Mouse (Mus musculus): ENCODE data around the gene Zc3h4. TPM values are rescaled to one million over a fixed set of nuclear protein-coding genes. Genes with fewer than 3 reads are reported as not detected.
A peak's percentile ranks its signal among the peaks of the same experiment; 100 is the strongest.
"Not testable (repeated sequence)": the region's sequence is repeated elsewhere in the genome, so short reads cannot be mapped to it uniquely, and the experiment has no call there.

Zc3h4 gene
- polyA plus RNA-seq (2017; shearing (Covaris generic)) = 10 to 100 TPM; 14.0 to 16.1 TPM

DNA sequence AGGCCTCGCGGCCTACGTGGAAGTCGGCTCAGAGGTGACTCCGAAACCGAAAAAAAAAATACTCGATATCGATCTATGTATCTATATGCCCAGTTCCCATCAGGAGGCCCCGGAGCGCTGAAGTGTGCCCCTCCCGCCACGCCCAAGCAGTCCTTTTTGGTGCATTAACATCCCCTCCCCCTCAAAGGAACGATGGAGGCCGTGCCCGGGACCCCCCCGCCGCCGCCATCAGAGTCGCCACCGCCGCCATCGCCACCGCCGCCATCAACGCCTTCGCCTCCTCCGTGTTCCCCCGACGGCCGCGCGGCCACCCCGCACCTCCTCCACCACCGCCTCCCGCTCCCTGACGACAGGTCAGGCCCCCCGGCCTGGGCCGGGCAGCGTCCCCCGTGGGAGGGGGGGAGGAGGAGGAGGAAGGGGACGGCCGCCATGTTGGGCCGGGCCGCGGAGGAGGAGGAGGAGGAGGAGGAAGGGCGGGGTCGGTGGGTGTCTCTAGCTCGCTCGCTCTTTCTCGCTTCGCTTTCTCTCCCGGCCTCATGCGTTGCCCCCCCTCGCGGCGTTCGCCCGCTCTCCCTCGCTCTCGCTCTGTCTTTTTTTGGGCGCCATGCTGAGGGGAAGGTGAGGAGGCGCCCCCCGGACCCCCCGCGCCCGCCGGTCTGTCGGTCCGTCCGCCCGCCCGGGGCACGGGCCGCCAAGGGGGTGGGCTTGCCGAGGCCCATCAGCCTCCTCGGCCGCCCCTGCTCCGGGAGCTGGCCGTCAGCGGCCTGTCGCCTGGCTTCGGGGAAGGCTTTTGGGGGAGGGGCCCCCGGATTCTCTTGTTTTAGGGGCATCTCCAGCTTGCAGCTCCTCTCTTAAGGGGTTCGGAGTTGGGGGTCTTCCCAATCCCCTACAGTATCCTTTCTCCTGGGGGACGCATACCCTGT is at the start of gene Zc3h4:
Zc3h4 (plus strand) TSS at position 222 of the 923 bp plus-strand sequence.
- peak; percentile 14 for ATAC-seq

DNA sequence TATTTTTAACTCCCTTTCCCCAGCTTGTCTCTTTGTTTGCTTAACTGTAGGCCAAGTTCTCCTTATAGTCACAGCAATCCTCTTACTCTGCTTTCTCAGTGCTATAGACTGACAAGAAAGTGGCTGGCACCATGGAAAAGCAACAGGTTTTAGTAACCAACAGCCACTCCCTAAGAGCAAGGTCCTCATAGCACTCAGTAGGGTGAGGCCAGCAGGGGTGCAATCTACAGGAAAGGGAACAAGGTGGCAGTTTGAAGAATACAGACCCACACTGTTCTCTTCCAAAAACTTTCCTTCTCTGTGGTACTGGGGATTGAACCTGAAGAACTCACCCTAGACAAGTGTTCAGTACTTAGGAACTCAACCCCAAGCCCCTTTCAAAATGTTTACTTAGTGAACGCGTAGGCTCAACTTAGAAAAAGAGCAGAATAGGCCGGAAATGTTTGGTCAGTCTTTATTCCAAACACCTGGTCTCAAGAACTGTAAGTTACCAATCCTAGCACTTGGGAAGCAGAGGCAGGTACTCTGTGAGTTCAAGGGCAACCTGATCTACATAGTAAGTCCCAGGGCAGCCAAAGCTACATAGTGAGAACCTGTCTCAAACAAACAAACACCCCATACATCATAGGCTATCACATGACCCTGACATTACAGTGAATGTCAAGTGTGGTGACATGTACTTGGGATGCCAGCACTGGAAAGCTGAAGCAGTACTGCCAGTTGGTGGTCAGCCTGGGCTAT is 44.7 kb upstream of the Zc3h4 start:
- ATAC-seq = no peak

DNA sequence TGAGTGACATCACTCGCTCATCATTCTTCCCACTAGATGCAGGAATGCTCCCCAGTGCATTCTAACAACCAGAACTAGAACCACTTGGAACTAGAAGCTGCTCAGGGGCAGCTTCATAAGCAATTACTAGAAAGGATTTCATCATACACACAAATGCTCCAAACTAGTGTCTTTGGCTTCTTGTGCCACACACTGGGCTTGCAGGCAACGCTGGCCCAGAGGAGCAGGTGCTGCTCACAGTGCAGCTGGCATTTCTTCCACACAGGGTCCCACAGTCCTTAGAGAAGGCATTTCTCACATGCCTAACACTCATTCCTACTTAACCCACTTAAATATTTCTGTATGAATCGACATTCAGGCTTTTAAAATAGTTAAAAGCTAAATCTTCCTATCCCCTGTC is 43.1 kb upstream of the Zc3h4 start:
- no peak for ATAC-seq

DNA sequence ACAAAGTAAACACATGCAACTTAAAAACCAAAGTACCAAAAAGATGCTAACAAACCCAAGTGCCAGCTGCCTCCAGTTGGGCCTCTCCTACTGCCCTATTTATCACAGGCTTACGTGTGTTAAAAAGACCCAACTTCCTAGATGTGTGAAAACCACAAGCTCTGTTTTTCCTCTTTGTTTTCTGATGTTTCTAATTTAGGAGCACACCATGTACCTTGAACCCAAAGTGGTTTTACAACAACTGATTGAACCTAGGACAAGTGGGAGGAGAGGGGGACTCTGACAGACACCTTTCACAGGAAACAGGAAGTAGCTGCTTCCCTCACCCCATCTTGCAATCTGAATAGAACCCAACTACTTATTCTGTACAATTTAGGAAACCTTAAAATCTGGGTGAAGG is 36.4 kb upstream of the Zc3h4 start:
- ATAC-seq = peak; percentile 78

DNA sequence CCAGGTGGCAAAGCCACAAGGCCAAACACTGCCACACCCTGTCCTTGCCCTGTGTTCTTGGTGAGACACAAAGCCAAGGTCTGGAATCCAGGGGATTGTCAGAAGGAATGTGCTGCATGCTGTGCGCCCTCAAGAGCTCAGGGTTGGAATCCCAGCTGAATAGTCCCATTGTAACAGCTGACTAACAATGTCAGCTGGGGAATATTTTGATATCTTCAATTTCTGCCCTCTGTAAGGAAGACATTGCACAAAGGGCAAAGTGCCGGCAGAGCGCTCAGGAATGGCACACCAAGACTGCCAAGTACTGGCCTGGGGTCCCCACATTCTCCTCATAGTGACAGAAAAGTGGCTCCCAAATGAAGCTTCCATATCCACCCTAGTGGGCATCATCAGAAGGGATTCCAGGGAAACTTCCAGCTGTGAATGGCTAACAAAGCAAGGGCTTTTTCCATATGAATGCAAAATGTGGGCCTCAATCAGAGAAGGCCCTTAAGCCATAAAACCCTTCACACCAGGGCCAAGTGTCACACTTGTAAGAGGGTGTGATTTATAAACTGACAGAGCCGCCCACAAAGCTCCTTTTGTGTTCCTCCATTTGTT is 35.7 kb upstream of the Zc3h4 start:
- no peak for ATAC-seq

DNA sequence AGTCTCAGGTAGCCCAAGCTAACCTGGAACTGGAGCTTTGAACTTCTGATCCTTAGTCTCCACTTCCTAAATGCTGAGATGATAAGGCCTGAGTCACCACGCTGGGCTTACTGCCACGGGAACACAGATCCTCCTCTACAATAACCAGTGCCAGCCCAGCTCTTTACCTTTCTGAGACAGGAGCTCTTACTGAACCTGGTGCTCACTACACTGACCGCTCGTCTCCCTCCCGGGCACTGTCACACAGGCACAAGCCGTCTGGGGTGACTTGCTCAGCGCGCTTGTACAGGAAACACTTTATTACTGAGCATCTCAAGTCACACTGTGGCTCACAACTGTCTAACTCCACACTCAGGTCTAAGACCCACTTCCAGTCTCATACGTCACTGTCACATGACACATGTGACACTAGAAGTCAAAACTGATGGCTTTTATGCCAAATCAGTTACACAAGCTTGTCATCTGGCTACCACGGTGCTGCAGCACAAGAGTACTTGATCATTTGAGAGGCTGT is 34.5 kb upstream of the Zc3h4 start:
- no peak for ATAC-seq

DNA sequence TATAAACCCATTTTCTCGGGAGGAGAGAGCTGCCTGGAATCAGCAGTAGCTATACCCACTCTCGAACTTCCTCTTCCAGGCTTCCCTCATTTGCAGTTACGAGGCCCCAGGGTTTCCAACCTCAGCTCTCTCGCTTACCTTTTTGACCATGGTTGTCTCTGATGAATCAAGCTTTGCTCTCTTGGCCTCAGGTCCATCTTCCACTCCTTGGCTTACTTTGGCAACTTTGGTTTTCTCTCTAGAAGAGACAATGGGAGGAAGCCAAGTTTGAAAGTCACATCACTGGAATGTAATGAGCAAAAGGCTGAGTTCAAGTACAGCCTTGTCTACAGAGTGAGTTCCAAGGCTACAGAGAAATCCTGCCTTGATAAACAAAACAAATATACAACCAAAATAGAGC is 34.0 kb upstream of the Zc3h4 start:
- no peak for ATAC-seq

DNA sequence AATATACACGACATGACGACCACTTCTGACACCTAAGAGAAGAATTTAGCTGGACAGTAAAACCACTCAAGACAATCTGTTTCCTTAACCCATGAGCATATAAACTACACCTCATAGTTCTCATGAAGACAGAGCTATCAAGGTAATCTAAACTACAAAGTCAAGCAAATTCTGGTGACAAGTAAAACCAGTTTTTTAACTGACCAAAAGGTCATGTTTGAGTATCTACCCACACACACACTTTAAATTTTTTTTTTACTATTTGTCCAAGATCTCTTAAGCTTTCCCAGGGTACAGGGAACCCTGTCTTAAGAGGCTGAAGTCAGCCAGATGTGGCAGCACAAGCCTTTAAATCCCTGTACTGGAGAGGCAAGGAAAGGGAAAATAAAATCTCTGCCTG is 31.9 kb upstream of the Zc3h4 start:
- no peak for ATAC-seq

DNA sequence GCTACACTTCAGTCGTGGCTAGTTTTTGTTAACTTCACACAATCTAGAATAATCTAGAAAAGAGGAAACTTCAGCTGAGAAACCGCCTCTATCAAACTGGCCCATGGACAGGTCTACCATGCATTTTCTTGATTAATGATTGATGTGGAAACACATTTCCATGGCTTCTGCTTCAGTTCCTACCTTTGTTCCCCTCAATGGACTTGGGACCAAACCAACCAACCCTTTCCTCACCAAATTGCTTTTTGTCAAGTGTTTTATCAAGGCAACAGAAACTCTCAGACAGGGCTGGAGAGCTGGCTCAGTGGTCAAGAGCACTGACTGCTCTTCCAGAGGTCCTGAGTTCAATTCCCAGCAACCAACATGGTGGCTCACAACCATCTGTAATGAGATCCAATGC is 30.1 kb upstream of the Zc3h4 start:
- ATAC-seq = no peak

DNA sequence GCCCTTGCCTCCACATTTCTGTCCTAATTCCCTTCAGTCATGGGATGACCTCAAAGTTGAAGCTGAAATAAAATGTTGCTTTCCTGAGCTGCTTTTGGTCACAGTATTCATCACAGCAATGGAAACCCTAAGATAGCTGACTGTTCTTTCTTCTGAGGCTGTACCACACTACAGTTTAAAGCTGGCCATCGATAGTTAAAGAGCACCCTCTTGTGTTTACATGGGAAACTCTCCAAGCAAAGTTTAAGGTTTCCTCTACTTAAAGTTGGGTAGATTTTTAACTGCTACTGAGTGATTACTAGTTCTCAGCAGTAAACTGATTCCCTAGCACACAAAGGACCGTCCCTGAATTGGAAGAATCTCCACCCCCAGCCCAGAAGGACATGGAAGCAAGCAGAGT is 27.0 kb upstream of the Zc3h4 start:
- ATAC-seq = peak; percentile 63

DNA sequence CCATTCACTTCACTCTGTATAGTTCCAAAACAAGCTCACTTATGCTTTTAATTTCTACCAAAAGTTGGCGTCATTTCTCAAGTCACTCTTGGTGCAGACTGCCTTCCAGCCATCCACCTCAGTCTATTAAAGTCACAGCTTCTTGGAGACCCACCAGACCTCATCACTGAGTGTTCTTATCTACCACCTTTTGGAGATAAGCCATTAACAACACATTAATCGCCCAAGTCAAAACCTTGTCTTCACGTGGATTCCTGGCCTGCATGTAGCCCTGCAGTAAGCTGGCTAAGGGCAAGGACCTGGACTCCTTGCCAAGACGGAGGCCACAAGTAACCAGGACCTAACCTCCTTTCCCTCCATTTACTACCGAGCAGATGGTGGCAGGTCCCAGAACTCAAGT is 25.7 kb upstream of the Zc3h4 start:
- no peak for ATAC-seq

DNA sequence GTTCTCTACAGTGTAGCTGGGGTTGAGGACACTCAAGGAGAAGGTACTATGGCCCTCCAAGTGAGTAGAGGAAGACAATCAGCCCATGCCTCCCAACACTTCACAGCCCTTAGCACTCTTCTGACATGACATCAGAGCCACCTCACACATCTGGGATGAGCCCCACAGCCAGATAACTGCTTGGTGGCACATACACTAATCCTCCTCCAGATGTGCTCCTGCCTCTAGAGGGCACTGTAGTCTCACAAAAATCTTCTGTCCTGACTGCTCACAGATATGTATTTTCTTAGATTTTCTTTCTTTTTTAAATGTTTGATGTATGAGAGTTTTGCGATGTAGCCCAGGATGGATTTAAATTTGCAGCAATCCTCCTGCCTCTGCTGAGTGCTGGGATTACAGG is 24.2 kb upstream of the Zc3h4 start:
- peak; percentile 36 for ATAC-seq

DNA sequence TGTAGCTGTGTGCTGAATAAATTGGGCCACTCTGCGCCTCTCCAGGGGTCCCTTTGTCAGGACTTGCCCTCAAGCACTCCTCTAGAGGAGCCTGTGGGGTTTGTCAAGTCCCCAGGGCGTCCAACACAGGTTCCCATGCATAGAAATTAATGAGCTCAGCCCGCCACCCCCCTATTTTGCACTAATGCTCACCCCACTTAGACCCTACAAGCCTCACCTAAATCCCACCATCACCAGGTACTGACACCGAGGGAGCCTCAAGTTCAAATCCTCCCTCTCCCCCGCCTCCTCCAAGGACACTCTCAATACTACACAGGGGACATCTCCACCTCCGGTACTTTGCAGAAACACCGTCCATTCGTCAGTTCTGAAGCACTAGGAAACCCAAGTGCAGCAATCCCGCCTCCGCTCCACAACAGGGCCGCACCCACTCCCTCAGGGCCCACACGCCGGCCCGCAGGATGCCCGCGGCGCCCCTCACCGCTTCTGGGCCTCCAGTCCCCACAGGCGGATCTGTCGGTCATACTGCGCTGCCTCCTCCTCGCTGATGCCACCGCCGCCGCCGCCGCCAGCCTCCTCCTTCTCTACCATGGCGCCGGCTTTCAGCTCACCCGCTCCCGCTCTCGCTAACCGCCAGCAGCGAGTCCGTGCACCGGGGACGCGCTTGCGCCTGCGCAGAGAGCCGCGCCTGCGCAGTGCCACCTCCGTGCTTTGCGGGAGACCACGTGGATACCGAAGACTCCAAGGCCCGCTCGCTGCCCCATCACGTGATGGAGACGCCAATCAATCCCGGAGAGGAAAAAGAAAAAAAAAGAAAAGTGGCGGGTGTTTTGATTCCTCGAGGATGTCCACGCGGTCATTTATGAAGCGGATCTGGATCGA is 13.3 kb upstream of the Zc3h4 start, which contains the start of gene Sae1:
Sae1 (minus strand) TSS at position 647 of the 882 bp plus-strand sequence.
- peak; percentile 74 for ATAC-seq

DNA sequence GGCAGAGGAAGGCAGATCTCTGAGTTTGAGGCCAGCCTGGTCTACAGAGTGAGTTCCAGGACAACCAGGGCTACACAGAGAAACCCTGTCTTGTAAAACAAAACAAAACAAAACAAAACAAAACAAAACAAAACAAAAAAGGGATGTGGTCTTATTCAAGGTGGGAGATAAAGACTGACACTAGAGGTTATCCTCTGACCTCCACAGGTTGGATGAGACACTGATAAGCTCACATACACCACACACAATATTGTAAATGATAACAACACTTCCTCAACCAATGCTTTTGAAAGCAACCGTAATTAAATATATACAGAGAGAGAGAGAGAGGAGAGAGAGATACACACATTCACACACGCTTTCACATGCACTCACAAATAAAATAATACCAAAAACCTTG is 10.8 kb upstream of the Zc3h4 start:
- ATAC-seq = not testable (repeated sequence)

DNA sequence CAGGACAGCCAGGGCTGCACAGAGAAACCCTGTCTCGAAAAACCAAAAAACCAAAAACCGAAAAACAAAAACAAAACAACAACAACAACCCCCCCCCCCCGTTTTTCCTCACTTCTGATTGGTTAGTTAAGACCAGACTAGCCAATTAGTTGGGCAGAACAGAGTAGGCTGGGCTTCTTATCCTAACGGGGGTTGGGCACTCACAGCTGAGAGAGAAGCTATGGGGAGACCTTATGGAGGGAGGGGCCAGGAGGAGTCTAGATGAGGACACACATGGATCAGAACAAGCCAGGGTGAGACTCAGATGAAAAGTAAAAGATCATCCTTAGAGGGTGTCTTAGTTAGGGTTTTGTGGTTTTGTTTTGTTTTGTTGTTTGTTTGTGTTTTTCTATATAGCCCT is 7.8 kb upstream of the Zc3h4 start:
- ATAC-seq = no peak

DNA sequence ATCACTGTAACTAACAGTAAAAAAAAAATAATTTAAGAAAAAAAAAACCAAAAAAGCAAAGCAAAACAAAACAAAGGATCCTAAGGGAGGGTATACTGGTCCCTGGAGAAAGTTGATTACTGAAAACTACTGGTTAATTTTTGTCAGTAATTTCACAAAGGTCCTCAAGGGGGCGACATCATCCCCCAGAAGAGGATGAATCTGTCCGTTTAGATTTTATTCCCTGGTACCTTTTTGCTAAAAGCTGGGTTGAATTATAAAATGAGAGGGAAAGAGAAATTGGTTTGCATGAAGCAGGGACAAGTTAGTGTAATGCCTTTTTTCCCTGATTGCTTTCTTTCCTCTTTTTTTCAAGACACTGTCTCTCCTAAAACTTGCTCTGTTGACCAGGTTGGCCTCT is 4.8 kb upstream of the Zc3h4 start:
- ATAC-seq = no peak

DNA sequence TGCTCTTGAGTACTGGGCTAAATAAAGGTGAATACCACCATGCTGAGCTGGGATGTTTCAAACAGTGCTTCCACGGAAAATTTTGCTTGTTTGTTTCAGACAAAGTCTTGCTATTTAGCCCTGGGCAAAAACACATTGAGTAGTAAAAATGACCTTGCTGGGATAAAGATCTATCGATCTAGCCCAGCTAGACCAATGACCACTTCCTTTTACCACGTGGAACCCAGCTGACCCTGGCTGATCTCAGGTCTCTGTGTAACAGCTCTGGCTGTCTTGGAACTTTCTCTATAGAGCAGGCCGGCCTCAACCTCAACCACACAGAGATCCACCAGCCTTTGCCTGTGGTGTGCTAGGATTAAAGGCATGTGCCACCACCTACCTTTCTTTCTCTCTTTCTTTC is 3.2 kb upstream of the Zc3h4 start:
- ATAC-seq = no peak

DNA sequence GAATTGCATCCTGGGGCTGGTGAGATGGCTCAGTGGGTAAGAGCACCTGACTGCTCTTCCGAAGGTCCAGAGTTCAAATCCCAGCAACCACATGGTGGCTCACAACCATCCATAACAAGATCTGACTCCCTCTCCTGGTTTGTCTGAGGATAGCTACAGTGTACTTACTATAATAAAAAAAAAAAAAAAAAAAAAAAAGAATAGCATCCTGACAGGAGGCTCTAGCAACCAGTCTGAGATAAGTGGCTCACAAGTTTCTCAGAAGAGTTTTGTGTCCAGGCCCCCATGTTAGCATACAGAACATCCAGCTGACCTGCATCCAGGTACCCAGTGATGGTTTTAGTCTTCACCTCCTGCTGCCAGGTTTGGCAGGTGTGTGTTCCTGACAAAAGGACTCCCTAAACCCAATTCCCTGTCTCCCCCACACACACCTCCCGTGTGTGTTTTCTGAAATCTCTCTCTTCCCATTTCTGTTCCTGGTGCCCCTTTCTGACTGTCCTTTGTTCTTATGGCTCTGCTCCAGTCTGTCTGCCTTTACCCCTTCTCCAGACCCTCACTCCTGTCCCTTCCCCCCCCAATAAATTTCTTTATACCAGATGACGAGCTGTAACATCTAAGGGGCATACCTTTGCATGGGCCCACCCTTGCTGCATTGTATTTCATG is 2.2 kb upstream of the Zc3h4 start:
- no peak for ATAC-seq

DNA sequence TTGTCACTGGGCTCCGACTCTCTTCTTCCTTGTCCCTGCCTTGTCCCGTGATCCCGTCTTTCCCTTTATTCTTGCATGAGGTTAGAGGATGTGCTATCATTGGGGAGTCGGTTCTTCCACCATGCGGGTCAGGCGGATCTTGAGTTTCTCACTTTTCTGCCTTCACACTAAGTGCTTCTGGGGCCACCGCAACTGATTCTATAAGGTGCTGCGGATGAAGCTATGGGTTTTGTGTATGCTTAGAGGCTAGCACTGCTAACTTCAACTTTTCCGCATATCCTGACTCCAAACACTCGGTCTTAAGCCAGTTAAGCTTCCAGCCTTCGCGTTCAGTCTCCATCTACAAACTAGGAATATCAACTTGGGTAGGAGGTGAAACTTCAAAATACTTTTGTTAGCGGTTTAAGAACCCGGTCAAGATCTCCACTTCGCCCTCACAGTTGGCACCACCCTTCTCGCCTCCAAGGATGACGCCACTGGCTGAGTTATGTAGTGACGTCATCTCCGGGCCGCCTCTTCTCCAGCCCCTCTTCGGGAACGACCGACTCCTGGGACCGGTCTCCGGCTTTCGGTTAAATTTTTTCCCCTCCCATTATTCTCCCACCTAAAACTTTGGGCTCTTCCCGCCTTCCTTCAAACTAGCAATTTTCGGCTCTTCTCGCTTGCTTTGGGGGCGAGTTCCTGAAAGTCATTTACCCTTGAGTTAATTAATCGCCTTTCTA is 1.5 kb upstream of the Zc3h4 start:
- ATAC-seq = peak; percentile 53

DNA sequence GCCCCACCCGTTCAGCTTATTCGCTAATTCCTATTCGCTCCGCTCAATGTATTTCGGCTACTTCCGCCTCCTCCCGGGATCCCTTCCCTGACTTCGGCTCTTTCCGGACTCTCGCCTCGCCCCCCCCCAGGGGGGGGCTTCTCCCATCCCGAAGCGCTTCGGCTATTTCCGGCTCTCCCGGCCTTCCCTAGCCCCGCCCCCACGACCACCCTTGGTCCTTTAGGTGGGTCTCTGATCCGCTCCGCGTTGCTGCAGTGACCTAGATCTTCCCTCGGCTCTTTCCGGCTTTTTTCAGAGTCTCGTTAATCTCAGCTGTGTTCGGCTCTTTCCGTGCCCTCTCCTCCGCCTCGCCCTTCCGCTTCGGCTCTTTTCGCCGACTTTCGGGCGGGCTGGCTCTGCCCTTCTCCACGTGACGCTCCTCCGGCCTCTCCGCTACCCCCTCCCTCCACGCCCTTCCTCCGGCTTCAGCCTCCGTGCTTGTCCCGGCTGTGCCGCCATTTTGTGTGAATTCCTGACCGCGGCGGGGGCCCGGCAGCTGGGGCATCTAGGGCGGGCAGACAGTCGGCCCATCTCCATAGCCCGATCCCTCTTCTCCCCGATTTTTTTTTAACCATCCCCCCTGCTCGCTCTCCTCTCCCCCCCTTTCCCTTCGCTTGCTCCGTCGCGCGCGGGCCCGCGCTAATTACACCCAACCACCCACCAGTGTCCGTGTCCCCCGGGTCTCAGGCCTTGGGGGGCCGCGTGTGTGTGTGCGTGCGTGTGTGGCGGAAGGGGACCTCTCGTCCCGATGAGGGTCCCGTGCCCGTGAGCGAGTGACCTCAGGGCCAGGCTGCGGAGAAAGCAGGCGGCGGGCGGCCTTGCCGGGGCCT is 656 bp upstream of the Zc3h4 start:
- peak; percentile 71 for ATAC-seq
